Mouse (Mus musculus) layer of hippocampus, adult 8-10 months (tissue): ENCODE measurements around the gene Gpr3. TPM values are rescaled to one million over a fixed set of nuclear protein-coding genes. Genes with fewer than 3 reads are reported as not detected.

Source experiments
- DNase-seq, 2 experiments: peaks; one replicate each; pipeline ENCODE4 v3.0.0; 2022; ENCODE audit warnings: low spot score in 2 of 2
- total RNA-seq, 4 experiments: library from RNA; stranded (reverse); gene quantifications; 2 replicates each; pipeline ENCODE4 v1.2.4; 2022

Gene Gpr3
- total RNA-seq, 4 experiments from 2014 or later, result 4.3 to 8.0 (median 6.5) TPM

- no peak for DNase-seq
These were observed 13.8 kb downstream of the Gpr3 start for GRCm38 (mm10) chr4:133198337-133199180.

DNA sequence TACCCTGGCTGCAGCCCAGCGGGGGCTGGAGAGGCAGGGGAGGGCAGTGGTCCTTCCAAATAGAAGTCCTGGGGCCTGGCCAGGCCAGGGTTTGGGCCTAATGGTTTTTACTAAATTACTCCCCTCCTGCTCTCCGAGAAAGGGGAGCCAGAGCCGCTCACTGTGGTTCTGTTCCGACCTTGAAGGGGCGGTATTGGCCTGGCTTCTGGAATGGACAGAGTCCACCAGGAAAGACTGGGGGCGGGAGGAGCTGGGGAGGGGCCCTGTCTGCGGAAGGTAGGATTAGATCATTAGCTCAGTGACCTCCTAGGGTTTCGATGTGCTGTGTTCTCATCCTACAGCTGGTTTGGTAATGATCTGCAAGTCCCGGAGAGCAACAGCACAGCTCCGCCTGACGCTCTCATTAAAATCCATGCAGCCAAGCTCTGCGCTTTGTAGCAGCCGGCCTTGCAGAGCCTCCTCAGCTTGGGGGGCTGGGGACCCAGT is 14.5 kb downstream of the Gpr3 start:
- no peak for DNase-seq

DNA sequence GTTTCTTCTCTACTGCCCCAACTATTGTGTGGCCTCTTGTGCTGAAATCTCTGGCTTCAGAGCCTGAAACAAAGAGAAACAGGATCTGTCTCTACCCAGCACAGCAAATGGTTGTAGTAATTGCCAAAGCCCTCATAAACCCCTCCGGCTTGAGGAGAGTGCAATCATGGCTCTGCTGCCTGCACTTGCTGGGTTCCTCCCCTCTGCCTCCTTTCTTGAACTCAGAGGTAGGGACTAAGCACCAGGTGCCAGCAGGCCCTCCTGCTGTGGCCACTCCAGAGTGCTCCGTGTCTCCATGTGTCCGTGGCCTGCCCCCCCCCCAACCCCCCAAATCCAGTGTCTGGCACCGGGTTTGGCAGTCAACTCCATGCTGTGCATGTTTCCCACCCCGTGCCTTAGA is 15.0 kb downstream of the Gpr3 start:
- no peak for DNase-seq

- DNase-seq, result no peak
These were observed 15.5 kb downstream of the Gpr3 start for GRCm38 (mm10) chr4:133196852-133197251.

GRCm38 (mm10) chr4:133196136-133196535 is 16.2 kb downstream of the Gpr3 start:
- DNase-seq, result no peak

DNA sequence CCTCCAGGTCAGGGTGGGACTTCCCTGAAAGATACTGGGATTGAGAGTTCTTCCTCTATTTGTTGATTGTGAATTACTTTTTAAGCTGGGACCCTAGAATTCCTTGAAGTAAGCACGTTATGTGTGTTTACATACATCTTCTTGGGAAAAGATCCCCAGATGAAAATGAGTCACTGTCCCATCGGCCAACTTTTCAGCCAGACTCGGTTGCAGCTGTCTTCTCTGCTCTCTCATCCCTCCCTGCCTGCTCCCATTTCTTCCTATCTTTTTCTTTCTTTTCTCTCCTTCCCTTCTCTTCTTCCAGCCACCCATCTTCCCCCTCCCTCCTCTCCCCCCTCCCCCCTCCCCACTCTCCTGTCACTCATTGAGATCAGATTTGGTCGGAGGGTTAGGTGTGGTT is 17.3 kb downstream of the Gpr3 start:
- no peak for DNase-seq

GRCm38 (mm10) chr4:133194482-133194881 is 17.9 kb downstream of the Gpr3 start:
- DNase-seq, result no peak

- DNase-seq, result no peak
These were observed 22.9 kb downstream of the Gpr3 start for GRCm38 (mm10) chr4:133189396-133189795.

DNA sequence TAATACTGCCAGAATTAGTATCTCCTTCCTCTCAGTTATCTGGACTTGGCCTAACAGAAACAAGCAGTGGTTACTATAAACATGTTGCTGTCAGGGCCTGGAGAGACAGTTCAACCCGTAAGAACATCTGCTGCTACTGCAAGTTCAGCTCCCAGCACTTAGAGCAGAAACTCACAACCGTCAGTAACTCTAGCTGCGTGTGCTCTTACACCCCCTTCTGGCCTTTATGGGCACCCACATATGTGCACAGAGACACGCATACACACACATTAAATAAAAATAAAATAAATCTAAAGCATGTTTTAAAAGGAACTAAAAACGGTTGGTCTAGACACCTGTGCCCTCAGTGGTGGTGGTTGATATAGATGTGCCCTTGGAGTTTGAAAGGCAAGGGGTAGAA is 25.5 kb downstream of the Gpr3 start:
- no peak for DNase-seq

GRCm38 (mm10) chr4:133185893-133186292 is 26.4 kb downstream of the Gpr3 start:
- no peak for DNase-seq

- DNase-seq, result no peak
These were observed 27.3 kb downstream of the Gpr3 start for GRCm38 (mm10) chr4:133184898-133185665.

- DNase-seq, result no peak
These were observed 28.1 kb downstream of the Gpr3 start for GRCm38 (mm10) chr4:133184031-133184897.

DNA sequence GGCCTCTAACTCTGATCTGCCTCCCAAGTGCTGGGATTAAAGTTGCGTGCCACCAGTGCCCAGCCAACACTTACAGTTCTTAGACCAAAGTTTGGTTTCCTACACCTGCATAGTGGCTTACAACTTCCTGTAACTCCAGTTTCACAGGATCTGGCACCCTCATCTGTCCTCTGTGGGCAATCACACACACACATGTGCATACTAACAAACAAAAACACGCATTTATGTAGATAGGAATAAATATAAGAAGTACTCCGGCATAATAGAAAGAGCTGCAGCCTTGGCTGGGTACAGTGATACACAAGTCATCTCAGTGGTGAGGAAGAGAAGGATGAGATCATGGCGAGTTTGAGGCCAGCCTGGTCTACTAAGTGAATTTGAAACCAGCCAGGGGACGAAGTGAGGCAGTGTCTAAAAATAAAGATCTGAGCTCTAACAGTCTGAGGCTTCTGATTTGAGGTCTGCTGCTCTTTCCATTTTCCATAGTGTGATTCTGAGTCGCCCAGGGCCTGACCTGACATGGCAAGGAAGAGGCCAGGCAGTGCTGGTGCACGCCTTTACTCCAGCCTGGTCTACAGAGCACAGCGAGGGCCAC is 29.8 kb downstream of the Gpr3 start:
- no peak for DNase-seq

DNA sequence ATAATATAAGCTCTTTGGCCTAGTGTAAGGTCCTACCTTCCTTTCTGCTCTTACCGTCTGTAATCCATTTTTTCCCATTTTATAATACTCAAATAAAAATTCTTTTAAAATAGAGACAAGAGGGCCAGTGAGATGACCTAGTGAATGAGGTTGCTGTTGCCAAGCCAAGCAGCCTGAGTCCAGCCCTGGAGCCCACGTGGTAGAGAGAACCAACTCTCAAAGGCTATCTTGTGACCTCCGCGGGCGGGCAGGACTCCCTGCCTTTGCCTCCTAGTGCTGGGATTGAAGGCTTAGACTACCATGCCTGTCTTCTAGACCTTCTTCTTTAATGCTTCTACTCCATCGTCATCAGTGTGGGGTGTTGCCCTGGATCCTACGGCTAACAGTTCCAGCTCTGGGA is 33.1 kb downstream of the Gpr3 start:
- no peak for DNase-seq

- no peak for DNase-seq
These were observed 34.0 kb downstream of the Gpr3 start for GRCm38 (mm10) chr4:133178305-133178704.

- no peak for DNase-seq
These were observed 35.5 kb downstream of the Gpr3 start for GRCm38 (mm10) chr4:133176761-133177403.

DNA sequence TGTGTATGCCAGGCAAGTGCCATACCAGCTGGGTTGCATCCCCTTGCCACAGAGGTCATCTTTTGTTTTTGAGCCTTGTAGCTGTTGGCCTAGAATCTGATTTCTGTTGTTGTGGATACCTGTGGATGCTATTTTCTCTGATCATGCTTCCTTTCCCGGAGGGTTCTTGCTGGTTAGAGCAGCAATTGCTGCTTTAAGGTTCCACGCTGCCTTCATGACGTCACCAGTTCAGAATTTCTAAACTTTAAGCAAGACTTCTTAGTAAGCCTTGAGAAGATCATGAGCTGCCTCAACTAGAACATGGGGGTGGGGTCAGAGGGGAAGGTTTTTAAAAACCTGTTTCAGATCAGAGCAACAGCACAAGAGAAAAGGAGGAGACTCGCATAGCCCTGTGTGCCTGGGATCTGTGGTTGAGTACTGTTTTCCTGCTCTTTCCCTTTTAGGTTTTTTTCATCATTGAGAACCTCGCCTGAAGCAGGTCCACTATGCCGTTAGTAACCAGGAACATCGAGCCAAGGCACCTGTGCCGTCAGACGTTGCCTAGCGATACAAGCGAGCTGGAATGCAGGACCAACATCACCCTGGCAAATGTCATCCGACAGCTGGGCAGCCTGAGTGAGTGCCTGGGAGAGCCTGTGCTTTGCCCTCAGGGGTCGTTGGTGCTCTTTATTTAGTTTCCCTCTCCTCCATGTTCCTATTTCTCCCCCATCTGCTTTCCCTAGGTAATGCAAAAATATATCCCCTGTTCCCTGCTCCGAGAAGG is 36.2 kb downstream of the Gpr3 start:
- DNase-seq, result no peak

GRCm38 (mm10) chr4:133175274-133175673 is 37.1 kb downstream of the Gpr3 start:
- no peak for DNase-seq

- DNase-seq, result no peak
These were observed 38.0 kb downstream of the Gpr3 start for GRCm38 (mm10) chr4:133174361-133174760.

DNA sequence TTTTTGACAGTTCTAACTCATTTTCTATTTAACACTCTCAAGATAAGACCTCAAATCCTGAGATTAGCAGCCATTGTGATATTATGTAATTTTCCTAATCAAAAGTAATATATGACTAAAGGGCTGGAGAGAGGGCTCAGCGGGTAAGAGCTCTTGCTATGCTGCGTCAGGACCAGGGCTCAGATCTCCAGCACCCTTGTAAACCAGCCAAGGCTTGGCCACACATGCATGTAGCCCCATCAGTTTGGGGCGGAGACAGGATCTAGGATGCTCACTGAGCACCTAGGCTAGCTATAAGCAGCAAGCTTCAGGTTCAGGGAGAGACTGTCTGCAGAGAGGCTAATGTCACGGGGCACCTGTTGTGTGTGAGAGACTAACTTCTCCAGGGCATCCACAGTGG is 39.9 kb downstream of the Gpr3 start:
- no peak for DNase-seq
